Mouse (Mus musculus) neural tube, embryonic 15.5 days (tissue): Measurements from ENCODE around the gene Btbd2. TPM values are rescaled to one million over a fixed set of nuclear protein-coding genes. Genes with fewer than 3 reads are reported as not detected.
"Not testable (repeated sequence)": the region's sequence is repeated elsewhere in the genome, so short reads cannot be mapped to it uniquely, and the experiment has no call there.

ENCODE experiments used
- ATAC-seq: fragments of 200-750 bp; cut with Nextera tagmentation; 2 replicates; pipeline ENCODE4 v1.8.0; 2017; ENCODE audit warnings: mild to moderate bottlenecking, moderate TSS enrichment, moderate library complexity; ENCODE audit not compliant: low FRiP score
- H3K27ac ChIP-seq: fragments of 300-500 bp; sonication (generic); replicated peaks from 2 replicates; pipeline ENCODE4 v1.5.1; 2015; ENCODE audit warnings: mild to moderate bottlenecking, inconsistent platforms
- H3K27me3 ChIP-seq: fragments of 300-500 bp; sonication (generic); replicated peaks from 2 replicates; pipeline ENCODE4 v1.6.1; 2015; ENCODE audit warnings: inconsistent platforms
- H3K36me3 ChIP-seq: fragments of 300-500 bp; sonication (generic); 2 replicates; pipeline ENCODE4 v1.6.1; 2015; ENCODE audit warnings: inconsistent platforms
- H3K4me1 ChIP-seq: fragments of 300-500 bp; sonication (generic); 2 replicates; pipeline ENCODE4 v1.6.1; 2015; ENCODE audit warnings: inconsistent platforms
- H3K4me2 ChIP-seq: fragments of 300-500 bp; sonication (generic); 2 replicates; pipeline ENCODE4 v1.6.1; 2015; ENCODE audit warnings: inconsistent platforms, mild to moderate bottlenecking, moderate library complexity
- H3K4me3 ChIP-seq: fragments of 300-500 bp; sonication (generic); replicated peaks from 2 replicates; pipeline ENCODE4 v1.5.1; 2015; ENCODE audit warnings: mild to moderate bottlenecking, inconsistent platforms
- H3K9ac ChIP-seq: fragments of 300-500 bp; sonication (generic); replicated peaks from 2 replicates; pipeline ENCODE4 v1.6.1; 2015; ENCODE audit warnings: mild to moderate bottlenecking, inconsistent platforms
- H3K9me3 ChIP-seq: fragments of 300-500 bp; sonication (generic); replicated peaks from 2 replicates; pipeline ENCODE4 v1.6.1; 2016; ENCODE audit warnings: inconsistent platforms
- WGBS: fragments of 180-500 bp; shearing (Covaris S2); methylation state at CpG from one replicate; pipeline ENCODE4 v1.1.7; 2015; ENCODE audit warnings: mixed read lengths; 5-methylcytosine and 5-hydroxymethylcytosine counted together
- polyA plus RNA-seq: library from polyadenylated mRNA; unstranded; fragments of >200 nt; fragmentation: Nextera tagmentation; extraction: Ambion mirVana; gene quantifications from 2 replicates; pipeline ENCODE4 v1.2.1, GENCODE M21; 2015

The Btbd2 gene
- polyA plus RNA-seq, 1 experiment from 2014 or later = 92.1 TPM

- Histone ChIP-seq H3K9ac (no peak overlapping the region), H3K27me3 (no peaks in the 10 kb centered on the region), H3K36me3 (peaks cover 67% of the 10 kb centered on the region), H3K9me3 (no peaks in the 10 kb centered on the region), H3K27ac (no peak overlapping the region), H3K4me3 (no peak overlapping the region), H3K4me2 (no peak overlapping the region), H3K4me1 (peaks cover 6% of the 10 kb centered on the region)
- no peak for ATAC-seq
- 90% methylated on average over 10 of the region's 10 CpGs for WGBS
These were observed 47.5 kb downstream of the Btbd2 start for GRCm38 (mm10) chr10:80609269-80609924.

GRCm38 (mm10) chr10:80608435-80608834 lies 48.4 kb downstream of the Btbd2 start:
- Histone ChIP-seq H3K4me1 (peaks cover 16% of the 10 kb centered on the region), H3K4me2 (no peak overlapping the region), H3K27me3 (no peaks in the 10 kb centered on the region), H3K9me3 (no peaks in the 10 kb centered on the region), H3K36me3 (peaks cover 57% of the 10 kb centered on the region), H3K27ac (no peak overlapping the region), H3K9ac (no peak overlapping the region), H3K4me3 (no peak overlapping the region)
- WGBS = 90% methylated on average over 3 of the region's 3 CpGs
- no peak for ATAC-seq

- no peak overlapping the region for H3K4me3 ChIP-seq
- no peaks in the 10 kb centered on the region for H3K27me3 ChIP-seq
- peaks cover 46% of the 10 kb centered on the region for H3K36me3 ChIP-seq
- H3K9ac ChIP-seq = no peak overlapping the region
- peaks cover 22% of the 10 kb centered on the region for H3K4me1 ChIP-seq
- no peaks in the 10 kb centered on the region for H3K9me3 ChIP-seq
- H3K4me2 ChIP-seq = no peak overlapping the region
- no peak for ATAC-seq
- WGBS = 96% methylated on average over 34 of the region's 34 CpGs
- no peak overlapping the region for H3K27ac ChIP-seq
These were observed 50.0 kb downstream of the Btbd2 start for GRCm38 (mm10) chr10:80606737-80607350.

GRCm38 (mm10) chr10:80606306-80606705 lies 50.6 kb downstream of the Btbd2 start:
- Histone ChIP-seq H3K4me1 (peaks cover 22% of the 10 kb centered on the region), H3K36me3 (peaks cover 41% of the 10 kb centered on the region), H3K4me3 (no peak overlapping the region), H3K4me2 (no peak overlapping the region), H3K9ac (no peak overlapping the region), H3K27ac (no peak overlapping the region), H3K27me3 (no peaks in the 10 kb centered on the region), H3K9me3 (no peaks in the 10 kb centered on the region)
- WGBS = 93% methylated on average over 23 of the region's 23 CpGs
- ATAC-seq = no peak

- H3K36me3 ChIP-seq = peaks cover 41% of the 10 kb centered on the region
- H3K4me1 ChIP-seq = peaks cover 22% of the 10 kb centered on the region
- not testable (repeated sequence) for H3K27me3 ChIP-seq, ATAC-seq, H3K4me2 ChIP-seq, H3K27ac ChIP-seq, H3K9ac ChIP-seq, H3K9me3 ChIP-seq, H3K4me3 ChIP-seq
- 86% methylated on average over 4 of the region's 4 CpGs for WGBS
These were observed 51.1 kb downstream of the Btbd2 start, which contains the start of gene Gm49322 for GRCm38 (mm10) chr10:80605721-80606120. TSS of gene Gm49322 (plus strand) at chr10:80606021.

GRCm38 (mm10) chr10:80604988-80605387 lies 51.9 kb downstream of the Btbd2 start:
- no peak overlapping the region for H3K9ac ChIP-seq
- H3K4me2 ChIP-seq = no peak overlapping the region
- no peaks in the 10 kb centered on the region for H3K9me3 ChIP-seq
- H3K27ac ChIP-seq = no peak overlapping the region
- H3K4me3 ChIP-seq = no peak overlapping the region
- H3K36me3 ChIP-seq = peaks cover 41% of the 10 kb centered on the region
- H3K4me1 ChIP-seq = peaks cover 22% of the 10 kb centered on the region
- no peaks in the 10 kb centered on the region for H3K27me3 ChIP-seq
- 96% methylated on average over 2 of the region's 2 CpGs for WGBS
- ATAC-seq = no peak

GRCm38 (mm10) chr10:80604001-80604509 lies 52.8 kb downstream of the Btbd2 start:
- H3K9ac ChIP-seq = peak overlapping the region; percentile 71
- peak overlapping the region; percentile 93 for H3K4me2 ChIP-seq
- H3K4me1 ChIP-seq = peaks cover 22% of the 10 kb centered on the region
- 81% methylated on average over 7 of the region's 7 CpGs for whole genome bisulfite sequencing
- no peaks in the 10 kb centered on the region for H3K27me3 ChIP-seq
- ATAC-seq = no peak
- H3K27ac ChIP-seq = no peak overlapping the region
- peak overlapping the region; percentile 78 for H3K4me3 ChIP-seq
- H3K36me3 ChIP-seq = peaks cover 31% of the 10 kb centered on the region
- no peaks in the 10 kb centered on the region for H3K9me3 ChIP-seq

- Histone ChIP-seq H3K4me3 (peak overlapping the region; percentile 78), H3K36me3 (peaks cover 24% of the 10 kb centered on the region), H3K4me2 (peak overlapping the region; percentile 93), H3K4me1 (peaks cover 22% of the 10 kb centered on the region), H3K27ac (peak overlapping the region; percentile 97), H3K9me3 (no peaks in the 10 kb centered on the region), H3K27me3 (no peaks in the 10 kb centered on the region), H3K9ac (peak overlapping the region; percentile 71)
- ATAC-seq = peak; percentile 6; the same call in 1 of the 2 replicates
- 34% methylated on average over 7 of the region's 7 CpGs for WGBS
These were observed 53.5 kb downstream of the Btbd2 start for GRCm38 (mm10) chr10:80603364-80603763.

GRCm38 (mm10) chr10:80602698-80603325 lies 54.1 kb downstream of the Btbd2 start, which contains the start of the genes Scamp4 and Adat3:
TSS of gene Scamp4 (plus strand) at chr10:80602872.
TSS of gene Adat3 (plus strand) at chr10:80602880.
- peak within 1 kb of the TSS; percentile 78 for H3K4me3 ChIP-seq
- H3K27ac ChIP-seq = peak within 1 kb of the TSS; percentile 97
- peaks cover 19% of the 10 kb centered on the region for H3K36me3 ChIP-seq
- under 1% methylated on average over 54 of the region's 54 CpGs for WGBS
- H3K9me3 ChIP-seq = no peaks in the 10 kb centered on the region
- no peaks in the 10 kb centered on the region for H3K27me3 ChIP-seq
- H3K4me1 ChIP-seq = peaks cover 22% of the 10 kb centered on the region
- H3K9ac ChIP-seq = peak within 1 kb of the TSS; percentile 71
- peak within 1 kb of the TSS; percentile 93 for H3K4me2 ChIP-seq
- peak; percentile 95 for ATAC-seq

- no peak overlapping the region for H3K4me3 ChIP-seq
- no peak overlapping the region for H3K27ac ChIP-seq
- WGBS = 46% methylated on average over 4 of the region's 4 CpGs
- H3K9ac ChIP-seq = no peak overlapping the region
- no peak for ATAC-seq
- no peak overlapping the region for H3K4me2 ChIP-seq
- peaks cover 3% of the 10 kb centered on the region; the same call in 1 of the 2 replicates for H3K27me3 ChIP-seq
- no peaks in the 10 kb centered on the region for H3K36me3 ChIP-seq
- no peaks in the 10 kb centered on the region for H3K4me1 ChIP-seq
- no peaks in the 10 kb centered on the region for H3K9me3 ChIP-seq
These were observed 60.6 kb downstream of the Btbd2 start for GRCm38 (mm10) chr10:80596318-80596717.
